Mouse (Mus musculus): ENCODE measurements around the gene Bicral.

Gene Bicral

DNA sequence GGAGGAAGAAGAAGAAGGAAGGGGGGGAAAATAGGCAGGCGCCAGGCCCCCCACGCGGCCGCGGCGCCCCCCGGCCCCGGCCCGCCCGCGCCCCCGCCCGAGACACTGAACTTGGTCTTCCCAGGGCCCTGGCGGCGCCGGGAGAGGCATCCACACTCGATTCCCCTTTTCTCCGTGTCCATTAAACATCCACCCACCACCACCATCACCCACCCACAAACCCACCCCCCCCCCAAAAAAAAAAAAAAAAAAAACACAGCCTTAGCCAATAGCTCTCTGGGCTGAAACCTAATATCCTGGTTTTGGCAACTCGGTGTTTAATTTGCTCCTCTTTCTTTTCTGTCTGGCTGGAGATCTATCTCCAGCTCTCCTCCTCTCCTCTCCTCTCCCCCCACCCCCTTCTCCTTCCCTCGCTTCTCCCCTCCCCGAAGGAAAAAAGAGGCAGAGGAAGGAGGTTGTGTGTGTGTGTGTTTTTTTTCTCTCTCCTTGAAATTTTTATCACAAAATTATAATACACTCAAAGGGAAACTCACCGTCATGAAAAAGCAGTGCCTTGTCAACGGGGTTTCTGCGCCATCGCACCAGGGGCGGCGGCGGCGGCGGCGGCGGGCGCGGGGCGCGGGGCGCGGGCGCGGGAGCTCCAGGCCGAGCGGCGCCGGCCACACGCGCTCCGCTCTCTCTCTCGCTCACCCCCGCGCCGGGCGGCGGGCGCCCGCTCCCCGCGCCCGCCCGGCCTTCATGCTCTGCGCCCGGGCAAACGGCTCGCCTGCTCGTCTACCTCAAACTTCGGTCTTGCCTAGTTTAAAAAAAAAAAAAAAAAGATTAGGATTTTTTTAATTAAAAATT lies at the start of gene Bicral:
Bicral (minus strand) TSS at position 580 of the 846 bp plus-strand sequence.
- peak; percentile 54 for DNase-seq (ENCODE audit: low read depth, low spot score)

DNA sequence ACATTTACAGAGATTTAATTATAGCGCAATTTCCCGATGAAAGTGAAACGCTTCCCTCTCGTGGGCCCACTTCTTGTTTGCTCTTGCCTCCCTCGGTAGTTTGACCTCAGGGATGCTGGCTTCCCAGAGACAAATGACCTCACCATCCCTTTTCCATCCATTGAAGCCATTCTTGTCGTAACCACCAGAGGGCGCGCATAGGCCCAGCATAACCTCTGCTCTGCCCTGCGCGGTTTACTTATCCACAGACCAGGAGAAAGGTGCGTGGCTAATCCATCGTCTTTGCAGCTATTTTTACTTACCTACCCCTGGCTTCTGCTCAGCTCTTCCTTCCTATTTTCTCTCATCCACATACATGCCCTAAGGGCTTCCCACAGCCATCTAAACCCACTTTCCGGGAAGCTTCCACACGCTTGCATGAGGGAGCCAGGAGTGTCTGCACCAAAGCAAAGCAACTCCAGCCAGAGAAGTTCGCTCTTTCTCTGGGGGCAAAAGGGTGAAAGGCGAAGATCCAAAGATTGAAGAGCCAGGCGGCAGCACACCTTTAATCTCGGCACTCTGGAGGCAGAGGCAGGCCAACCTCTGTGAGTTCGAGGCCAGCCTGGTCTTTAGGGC lies 45.7 kb upstream of the Bicral start:
- peak; percentile 84 for DNase-seq (ENCODE audit: low read depth, low spot score)

DNA sequence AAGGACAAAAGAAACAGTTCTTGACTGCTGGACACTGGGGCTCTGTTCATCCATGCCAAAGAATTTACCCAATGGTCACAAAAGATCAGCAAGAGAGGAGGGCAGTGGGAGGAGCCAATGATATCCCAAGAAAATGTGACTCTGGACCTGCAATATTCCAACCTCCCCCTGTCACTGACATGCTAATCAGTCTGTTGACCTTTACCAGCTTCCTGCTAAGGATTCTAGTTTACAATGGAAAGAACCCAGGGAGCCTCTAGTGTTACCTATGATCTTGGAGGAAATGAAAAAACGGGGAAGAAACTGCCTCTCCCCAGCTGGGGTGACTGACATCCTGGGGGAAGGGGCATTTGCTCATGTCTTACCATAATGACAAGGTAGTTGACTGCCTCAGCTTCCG lies 42.7 kb upstream of the Bicral start:
- DNase-seq (ENCODE audit: low read depth, low spot score) = no peak

DNA sequence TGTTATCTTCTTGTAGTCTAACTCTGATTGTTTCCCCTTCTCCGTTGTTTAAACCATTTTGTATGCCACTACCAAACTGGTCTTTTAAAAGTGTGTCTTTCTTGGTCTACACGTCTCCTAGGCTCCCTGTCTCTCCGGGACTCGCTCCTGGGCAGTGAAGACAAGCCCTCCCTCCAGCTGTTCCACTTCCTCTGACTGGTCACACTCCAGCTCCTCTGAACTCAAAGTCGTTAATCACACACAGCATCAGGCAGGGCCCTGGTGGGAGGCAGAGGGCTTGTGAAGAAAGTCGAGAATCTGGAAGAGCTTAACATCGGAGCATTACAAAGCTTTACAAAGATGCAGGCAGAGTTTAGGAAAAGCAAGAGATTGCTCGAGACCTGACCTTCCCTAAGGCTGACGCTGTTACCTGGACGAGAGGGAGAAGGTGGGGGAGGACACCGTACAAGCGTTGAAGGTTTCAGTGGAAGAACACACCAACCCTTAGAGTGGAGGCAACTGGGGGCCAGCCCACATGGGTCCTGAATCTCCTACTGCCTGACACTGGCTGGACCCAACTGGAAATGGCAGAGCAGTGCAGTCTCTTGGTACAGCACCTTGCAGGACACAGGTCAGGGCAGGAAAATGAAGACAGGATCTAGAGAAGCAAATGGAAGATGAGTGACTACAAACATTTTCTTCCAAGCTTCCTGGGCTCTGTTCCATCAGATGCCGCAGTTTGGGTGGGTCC lies 39.1 kb upstream of the Bicral start:
- no peak for DNase-seq (ENCODE audit: low read depth, low spot score)

GRCm38 (mm10) chr17:46895426-46895825 lies 37.1 kb upstream of the Bicral start:
- DNase-seq (ENCODE audit: low read depth, low spot score) = no peak

DNA sequence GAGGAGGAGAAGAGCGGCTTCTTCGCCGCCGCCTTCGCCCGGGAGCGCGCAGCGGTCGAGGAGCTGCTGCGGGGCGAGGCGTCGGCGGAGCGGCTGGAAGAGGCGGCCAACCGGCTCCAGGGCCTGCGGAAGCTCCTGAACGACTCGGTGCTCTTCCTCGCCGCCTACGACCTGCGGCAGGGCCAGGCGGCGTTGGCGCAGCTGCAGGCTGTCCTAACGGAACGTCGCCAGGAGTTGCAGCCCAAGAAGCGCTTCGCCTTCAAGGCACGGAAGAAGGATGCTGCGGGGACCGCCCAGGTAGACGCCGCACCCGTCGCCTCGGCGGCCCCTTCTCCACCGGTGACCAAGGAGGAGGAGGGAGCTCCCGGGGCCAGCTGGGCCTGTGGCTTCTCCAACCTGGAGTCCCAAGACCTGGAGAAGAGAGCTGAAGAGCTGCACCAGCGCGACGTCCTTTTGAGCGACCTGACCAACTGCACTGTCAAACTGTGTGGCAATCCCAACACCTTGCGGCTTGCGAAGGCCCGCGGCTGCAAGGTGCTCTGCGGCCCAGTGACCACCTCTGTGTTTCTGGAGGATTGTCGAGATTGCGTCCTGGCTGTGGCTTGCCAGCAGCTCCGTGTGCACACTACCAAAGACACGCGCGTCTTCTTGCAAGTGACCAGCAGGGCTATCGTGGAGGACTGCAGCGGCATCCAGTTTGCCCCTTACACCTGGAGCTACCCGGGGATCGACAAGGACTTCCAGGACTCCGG lies 32.7 kb upstream of the Bicral start:
- DNase-seq (ENCODE audit: low read depth, low spot score) = no peak

- DNase-seq (ENCODE audit: low read depth, low spot score) = peak; percentile 97
These were observed 32.0 kb upstream of the Bicral start, which contains the start of gene Tbcc for GRCm38 (mm10) chr17:46890116-46890815. TSS of gene Tbcc (plus strand) at chr17:46890684.

DNA sequence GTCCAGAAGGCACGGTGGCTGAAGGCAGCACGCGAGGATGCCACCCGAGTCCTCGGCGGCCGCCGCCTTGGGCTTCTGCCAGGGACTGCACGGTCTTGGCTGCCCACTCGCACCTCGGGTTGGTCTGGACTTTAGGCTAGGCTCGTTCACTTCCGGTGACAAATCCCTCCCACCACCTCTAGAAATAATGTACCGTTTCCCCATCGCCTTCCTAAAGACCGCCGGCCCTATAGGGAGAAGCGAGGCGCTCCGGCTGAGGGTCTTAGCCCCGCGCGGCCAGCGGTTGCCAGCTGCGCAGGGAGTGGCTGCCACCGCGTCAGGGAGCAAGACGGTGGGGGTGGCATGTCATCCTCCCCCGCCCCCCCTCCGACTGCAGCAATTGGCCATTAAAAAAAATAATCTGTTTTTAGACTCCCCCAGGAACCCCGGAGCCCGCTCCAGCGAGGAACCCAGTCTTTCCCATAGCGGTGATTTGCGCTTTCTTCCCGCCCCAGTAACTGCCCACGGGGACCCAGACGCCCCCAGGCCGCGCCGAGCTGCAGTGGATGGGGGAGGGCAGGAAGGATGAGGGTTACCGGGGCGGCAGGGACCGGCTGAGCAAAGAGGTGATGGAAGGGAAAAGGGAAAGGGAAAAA lies 31.3 kb upstream of the Bicral start:
- no peak for DNase-seq (ENCODE audit: low read depth, low spot score)

- DNase-seq (ENCODE audit: low read depth, low spot score) = no peak
These were observed 30.4 kb upstream of the Bicral start for GRCm38 (mm10) chr17:46888511-46889212.

- no peak for DNase-seq (ENCODE audit: low read depth, low spot score)
These were observed 27.8 kb upstream of the Bicral start for GRCm38 (mm10) chr17:46885910-46886643.

- DNase-seq (ENCODE audit: low read depth, low spot score) = no peak
These were observed 27.1 kb upstream of the Bicral start for GRCm38 (mm10) chr17:46885218-46885909.

DNA sequence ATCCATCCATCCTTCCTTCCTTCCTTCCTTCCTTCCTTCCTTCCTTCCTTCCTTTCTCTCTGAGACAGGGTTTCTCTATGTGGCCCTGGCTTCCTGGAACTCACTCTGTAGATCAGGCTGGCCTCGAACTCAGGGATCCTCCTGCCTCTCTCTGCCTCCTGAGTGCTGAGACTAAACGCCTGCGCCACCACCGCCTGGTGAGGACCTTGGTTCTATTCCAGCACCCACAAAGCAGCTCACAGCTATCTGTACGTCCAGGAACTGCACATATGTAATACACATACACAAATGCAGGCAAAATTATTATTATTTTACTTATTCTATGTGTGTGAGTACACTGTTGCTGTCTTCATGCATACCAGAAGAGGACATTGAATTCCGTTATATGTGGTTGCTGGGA lies 26.5 kb upstream of the Bicral start:
- DNase-seq (ENCODE audit: low read depth, low spot score) = no peak

DNA sequence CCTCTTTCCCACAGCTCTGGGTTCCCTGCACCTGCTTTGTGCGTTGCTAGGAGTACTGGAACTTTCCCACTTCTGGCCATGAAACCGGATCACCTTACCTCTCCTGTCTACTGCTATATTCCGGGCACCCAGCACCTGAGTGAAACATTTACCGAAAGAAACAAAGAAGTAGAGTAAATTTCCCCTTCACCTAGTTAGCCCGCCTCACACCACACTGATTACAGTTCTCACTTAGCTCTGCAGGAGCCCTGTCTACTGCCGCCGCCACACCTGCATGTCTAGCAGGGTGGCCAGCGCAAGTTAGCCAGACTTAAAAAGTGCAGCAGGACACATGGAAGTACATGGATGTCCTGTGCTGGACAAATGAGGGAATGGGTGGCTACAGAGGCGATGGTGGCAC lies 24.8 kb upstream of the Bicral start:
- DNase-seq (ENCODE audit: low read depth, low spot score) = no peak

GRCm38 (mm10) chr17:46881728-46882127 lies 23.4 kb upstream of the Bicral start:
- no peak for DNase-seq (ENCODE audit: low read depth, low spot score)

DNA sequence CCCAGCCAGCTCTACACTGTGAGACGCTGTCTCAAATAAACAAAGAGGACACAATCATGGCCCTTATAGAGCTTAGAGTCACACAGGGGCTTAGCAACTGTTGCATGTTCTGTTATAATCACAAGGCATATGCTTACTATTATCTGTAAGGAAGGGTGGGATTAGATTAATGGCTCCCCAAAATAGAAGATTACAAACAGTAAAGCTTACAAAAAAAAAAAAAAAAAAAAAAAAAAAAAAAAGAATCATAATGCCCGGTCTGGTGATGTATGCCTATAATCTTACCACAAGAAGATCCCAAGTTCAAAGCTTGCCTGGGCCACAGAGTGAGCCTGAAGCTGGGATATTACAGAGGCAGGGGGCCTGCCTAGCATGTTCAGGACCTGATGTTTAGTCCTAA lies 22.0 kb upstream of the Bicral start:
- DNase-seq (ENCODE audit: low read depth, low spot score) = no peak

GRCm38 (mm10) chr17:46879841-46880311 lies 21.6 kb upstream of the Bicral start:
- no peak for DNase-seq (ENCODE audit: low read depth, low spot score)

- no peak for DNase-seq (ENCODE audit: low read depth, low spot score)
These were observed 18.8 kb upstream of the Bicral start for GRCm38 (mm10) chr17:46877061-46877460.

GRCm38 (mm10) chr17:46876371-46876950 lies 18.2 kb upstream of the Bicral start:
- DNase-seq (ENCODE audit: low read depth, low spot score) = no peak
